Mouse (Mus musculus) monocyte, adult 5-6 weeks (primary cell): ENCODE data around the gene Copg2. TPM values are rescaled to one million over a fixed set of nuclear protein-coding genes. Genes with fewer than 3 reads are reported as not detected.

Source experiments
- ATAC-seq: fragments of 153-309, 156-312 bp; replicated peaks from 2 replicates; pipeline ENCODE4 v1.8.0; 2017; ENCODE audit warnings: mild to moderate bottlenecking; ENCODE audit not compliant: low TSS enrichment, insufficient number of reproducible peaks, severe bottlenecking, poor library complexity, low FRiP score
- total RNA-seq: library from RNA; stranded (forward); fragments of 200-1000, 200-491, 200-594 nt; gene quantifications from 3 replicates; pipeline ENCODE4 v1.2.3, GENCODE M21; 2017

Gene Copg2
- total RNA-seq, 1 experiment from 2014 or later, result 47.6 TPM

GRCm38 (mm10) chr6:30710371-30711364 lies 185.9 kb downstream of the Copg2 start:
- no peak for ATAC-seq

- no peak for ATAC-seq
Observed at GRCm38 (mm10) chr6:30709115-30709514, 187.5 kb downstream of the Copg2 start.

- no peak for ATAC-seq
Observed at GRCm38 (mm10) chr6:30703977-30704602, 192.5 kb downstream of the Copg2 start.

GRCm38 (mm10) chr6:30703476-30703875 lies 193.1 kb downstream of the Copg2 start:
- no peak for ATAC-seq

GRCm38 (mm10) chr6:30702881-30703280 lies 193.7 kb downstream of the Copg2 start:
- no peak for ATAC-seq

GRCm38 (mm10) chr6:30700182-30700581 lies 196.4 kb downstream of the Copg2 start:
- no peak for ATAC-seq

GRCm38 (mm10) chr6:30698036-30698435 lies 198.6 kb downstream of the Copg2 start:
- no peak for ATAC-seq

Other genes starting within 250 kb of the Copg2 start
- gene Cep41, start 203.0 kb downstream of the Copg2 start, total RNA-seq, result 1.0 to 10.0 TPM in 2 of 3 replicates, not detected in the other
- 0.86 to 2.5 TPM in 2 of 3 replicates, not detected in the other for gene Mest, start 173.2 kb downstream of the Copg2 start, total RNA-seq
- gene Tsga13, start 18.8 kb upstream of the Copg2 start, total RNA-seq, result not detected in 3 replicates
- gene Klf14, start 62.3 kb upstream of the Copg2 start, total RNA-seq, result 0.10 TPM in 1 of 3 replicates, not detected in the others